Mouse (Mus musculus): Measurements from ENCODE around the gene Zfp780b. TPM values are rescaled to one million over a fixed set of nuclear protein-coding genes. Genes with fewer than 3 reads are reported as not detected.
"Not testable (repeated sequence)": the region's sequence is repeated elsewhere in the genome, so short reads cannot be mapped to it uniquely, and the experiment has no call there.

The Zfp780b gene
- polyA plus RNA-seq, 1 experiment from 2014 or later: 38.8 TPM

- H3K4me3 ChIP-seq; H3K27ac ChIP-seq; H3K9me3 ChIP-seq; H3K4me2 ChIP-seq; ATAC-seq (replicated peaks); H3K9ac ChIP-seq; H3K4me1 ChIP-seq; H3K27me3 ChIP-seq (replicated peaks): not testable (repeated sequence)
- peaks cover 45% of the 10 kb centered on the region for H3K36me3 ChIP-seq (replicated peaks)
- 66% methylated on average over 4 of the region's 4 CpGs for whole genome bisulfite sequencing
Observed at GRCm38 (mm10) chr7:27910952-27911351, 68.0 kb downstream of the Zfp780b start.

Other genes starting within 250 kb of the Zfp780b start
- gene Zfp60, start 247.8 kb downstream of the Zfp780b start, polyA plus RNA-seq (2015; fragmentation: Nextera tagmentation; extraction: Ambion mirVana): 125 and 128 TPM in 2 replicates
- gene Zfp626, start 172.0 kb downstream of the Zfp780b start, polyA plus RNA-seq (2015; fragmentation: Nextera tagmentation; extraction: Ambion mirVana): 1.4 and 2.0 TPM in 2 replicates
- gene Zfp59, start 140.6 kb downstream of the Zfp780b start, polyA plus RNA-seq (2015; fragmentation: Nextera tagmentation; extraction: Ambion mirVana): 11.5 and 12.0 TPM in 2 replicates
- gene Zfp607a, start 121.6 kb downstream of the Zfp780b start, polyA plus RNA-seq (2015; fragmentation: Nextera tagmentation; extraction: Ambion mirVana): 1.2 and 1.5 TPM in 2 replicates
- 17.6 and 18.0 TPM in 2 replicates for gene Zfp974, start 49.7 kb downstream of the Zfp780b start, polyA plus RNA-seq (2015; fragmentation: Nextera tagmentation; extraction: Ambion mirVana)
- 6.0 and 7.7 TPM in 2 replicates for gene Zfp850, start 34.9 kb upstream of the Zfp780b start, polyA plus RNA-seq (2015; fragmentation: Nextera tagmentation; extraction: Ambion mirVana)
- 296 and 299 TPM in 2 replicates for gene Psmc4, start 70.9 kb upstream of the Zfp780b start, polyA plus RNA-seq (2015; fragmentation: Nextera tagmentation; extraction: Ambion mirVana)
- gene Fcgbp, start 92.1 kb upstream of the Zfp780b start, polyA plus RNA-seq (2015; fragmentation: Nextera tagmentation; extraction: Ambion mirVana): 0.51 and 0.66 TPM in 2 replicates
- 0.05 and 0.06 TPM in 2 replicates for gene 9530053A07Rik, start 150.3 kb upstream of the Zfp780b start, polyA plus RNA-seq (2015; fragmentation: Nextera tagmentation; extraction: Ambion mirVana)
- 75.6 and 78.4 TPM in 2 replicates for gene Fbl, start 190.5 kb upstream of the Zfp780b start, polyA plus RNA-seq (2015; fragmentation: Nextera tagmentation; extraction: Ambion mirVana)
- 16.3 and 18.1 TPM in 2 replicates for gene Dyrk1b, start 200.3 kb upstream of the Zfp780b start, polyA plus RNA-seq (2015; fragmentation: Nextera tagmentation; extraction: Ambion mirVana)

Data from midbrain, embryonic 15.5 days (tissue).